Mouse (Mus musculus) induced T-regulatory cell, adult 2 months (primary cell): ENCODE measurements around the gene Dusp10.

ENCODE experiments used
- DNase-seq: peaks from one replicate; pipeline ENCODE4 v3.0.0-alpha.2; 2012; ENCODE audit warnings: low read depth

Dusp10 gene

DNA sequence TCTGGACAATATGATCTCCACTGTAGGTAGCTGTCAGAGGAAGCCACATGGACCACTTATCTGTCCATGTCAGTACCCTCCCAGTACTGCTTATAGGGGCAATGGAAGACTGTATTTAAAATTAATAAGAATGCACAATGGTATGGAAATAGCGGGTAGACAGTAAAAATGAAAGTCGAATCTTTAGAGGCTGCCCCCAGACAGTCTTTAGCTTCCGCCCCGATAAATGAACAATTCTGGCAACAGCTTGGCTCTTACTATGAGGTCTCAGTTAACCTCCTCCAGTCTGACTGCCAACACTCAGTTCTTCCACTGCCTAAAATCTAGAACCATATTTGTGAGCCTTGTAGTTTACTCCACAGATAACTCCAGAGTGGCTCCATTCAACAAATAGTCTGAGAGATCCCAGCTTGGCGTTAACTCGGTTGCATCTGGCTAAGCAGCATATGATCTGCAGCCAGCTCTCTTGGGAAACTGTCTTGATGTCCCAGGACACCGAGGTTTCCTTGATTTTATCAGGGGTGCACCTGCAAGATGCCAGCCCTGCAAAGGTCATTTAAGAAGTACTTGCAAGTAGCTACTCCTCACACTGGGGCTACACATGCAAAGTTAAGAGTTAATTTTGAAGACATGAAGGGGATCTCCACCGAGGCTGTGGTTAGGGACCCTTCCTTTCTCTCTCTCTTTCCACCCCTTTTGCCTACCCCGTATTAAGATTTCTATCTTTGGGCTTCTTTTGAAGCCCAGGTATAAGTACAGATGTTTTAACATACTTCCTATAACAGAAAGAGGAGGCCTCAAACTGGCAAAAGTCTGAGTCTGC lies 88.0 kb downstream of the Dusp10 start:
- DNase-seq: peak; percentile 51

DNA sequence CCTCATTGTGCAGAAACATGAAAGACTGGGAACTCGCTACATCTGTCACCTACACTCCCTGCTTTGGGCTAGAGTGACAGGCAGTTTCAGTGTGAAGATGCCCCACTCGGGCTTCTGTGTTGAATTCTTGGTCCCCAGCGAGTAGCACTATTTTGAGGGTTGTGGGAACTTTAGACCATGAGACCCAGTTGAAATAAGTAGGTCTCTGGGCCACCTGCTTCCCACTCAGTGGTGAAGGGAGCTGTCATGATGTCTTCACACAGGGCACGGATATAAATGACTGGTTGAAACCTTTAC lies 88.6 kb downstream of the Dusp10 start:
- no peak for DNase-seq

- no peak for DNase-seq
Measured at GRCm38 (mm10) chr1:184106832-184107231, 93.7 kb downstream of the Dusp10 start.

DNA sequence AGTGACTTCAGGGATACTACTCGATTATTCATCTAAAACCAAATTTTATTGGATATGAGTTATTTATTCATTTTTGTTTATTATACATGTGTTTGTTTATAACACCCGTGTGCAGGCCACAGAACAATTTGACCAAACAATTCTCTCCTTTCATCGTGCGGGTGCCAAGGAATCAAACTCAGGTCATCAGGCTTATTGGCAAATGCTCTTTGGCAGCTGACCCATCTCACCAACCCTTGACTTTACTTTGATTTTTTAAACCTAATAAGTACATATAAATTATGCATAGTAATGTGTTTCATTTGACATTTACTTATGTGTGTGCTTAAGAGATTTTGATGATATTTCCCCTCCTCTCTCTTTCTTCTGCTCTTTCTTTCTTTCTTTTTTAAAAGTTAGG lies 94.3 kb downstream of the Dusp10 start:
- DNase-seq: no peak

DNA sequence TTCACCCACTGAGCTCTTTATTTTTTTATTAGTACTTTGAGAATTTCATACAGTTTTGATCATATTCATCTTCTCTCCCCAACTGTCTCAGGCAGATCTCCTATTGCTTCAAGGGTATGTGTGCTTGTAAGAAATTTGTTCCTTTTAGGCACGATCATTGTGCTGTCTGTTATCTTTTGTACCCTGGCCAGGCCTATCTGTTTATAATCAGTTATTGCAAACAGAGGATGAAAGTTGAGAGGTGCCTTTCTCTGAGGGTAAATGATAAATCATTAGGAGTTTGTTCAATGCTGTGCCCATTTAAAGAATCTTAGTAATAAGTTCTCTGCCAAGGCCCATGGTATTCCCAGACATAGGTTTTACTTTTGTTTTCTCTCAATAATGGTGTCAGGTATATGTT lies 95.2 kb downstream of the Dusp10 start:
- DNase-seq: no peak

DNA sequence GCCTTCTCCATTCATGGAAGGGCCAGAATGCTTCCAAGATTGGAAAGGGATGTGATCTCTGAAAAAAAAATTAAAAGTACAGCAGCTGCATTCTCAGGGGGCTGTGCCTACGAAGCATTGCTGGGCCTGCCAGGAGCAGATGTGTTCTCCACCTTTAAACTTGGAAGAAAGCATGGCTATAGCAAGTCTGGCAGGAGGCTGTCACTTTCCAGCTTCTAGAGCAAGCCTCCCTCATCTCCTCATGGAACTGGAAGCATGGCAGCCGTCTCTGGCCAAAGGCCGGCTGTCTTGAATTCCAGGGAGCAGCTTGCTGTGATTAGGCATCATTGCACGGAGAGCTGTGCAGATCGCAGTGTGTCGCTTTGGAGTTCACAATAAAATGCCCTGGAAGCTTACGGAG lies 104.5 kb downstream of the Dusp10 start:
- DNase-seq: peak; percentile 14

- DNase-seq: peak; percentile 79
Measured at GRCm38 (mm10) chr1:184117991-184118390, 104.9 kb downstream of the Dusp10 start.

- DNase-seq: peak; percentile 52
Measured at GRCm38 (mm10) chr1:184118586-184118985, 105.5 kb downstream of the Dusp10 start.
